Mouse (Mus musculus): ENCODE data around the gene Ackr4.

Ackr4 gene

GRCm38 (mm10) chr9:104040362-104040761, 86.4 kb downstream of the Ackr4 start, which contains the start of gene Gm28305:
Gm28305 (plus strand) TSS chr9:104040662.
- no peak for DNase-seq (ENCODE audit: low spot score)

DNA sequence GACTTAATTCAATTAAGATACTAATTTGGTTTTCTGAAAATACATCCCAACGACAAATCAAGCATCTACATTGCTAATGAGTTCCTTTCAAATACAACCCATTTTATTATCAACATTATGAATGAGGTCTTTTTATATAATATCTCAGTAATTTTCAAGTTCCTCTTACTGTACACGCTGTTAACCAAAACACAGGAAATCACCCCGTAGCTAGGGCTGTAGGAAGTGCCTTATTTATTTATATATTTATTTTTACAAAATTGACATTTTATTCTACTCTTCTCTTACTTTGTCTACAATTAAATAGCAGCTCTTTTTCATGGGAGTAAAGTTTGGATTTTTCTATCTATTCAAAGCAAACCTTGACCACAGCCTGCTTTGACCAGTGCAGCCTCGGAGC, 87.0 kb downstream of the Ackr4 start:
- no peak for DNase-seq (ENCODE audit: low spot score)

GRCm38 (mm10) chr9:104039031-104039695, 87.6 kb downstream of the Ackr4 start:
- no peak for DNase-seq (ENCODE audit: low spot score)

GRCm38 (mm10) chr9:104038266-104038665, 88.5 kb downstream of the Ackr4 start:
- DNase-seq (ENCODE audit: low spot score), result no peak

DNA sequence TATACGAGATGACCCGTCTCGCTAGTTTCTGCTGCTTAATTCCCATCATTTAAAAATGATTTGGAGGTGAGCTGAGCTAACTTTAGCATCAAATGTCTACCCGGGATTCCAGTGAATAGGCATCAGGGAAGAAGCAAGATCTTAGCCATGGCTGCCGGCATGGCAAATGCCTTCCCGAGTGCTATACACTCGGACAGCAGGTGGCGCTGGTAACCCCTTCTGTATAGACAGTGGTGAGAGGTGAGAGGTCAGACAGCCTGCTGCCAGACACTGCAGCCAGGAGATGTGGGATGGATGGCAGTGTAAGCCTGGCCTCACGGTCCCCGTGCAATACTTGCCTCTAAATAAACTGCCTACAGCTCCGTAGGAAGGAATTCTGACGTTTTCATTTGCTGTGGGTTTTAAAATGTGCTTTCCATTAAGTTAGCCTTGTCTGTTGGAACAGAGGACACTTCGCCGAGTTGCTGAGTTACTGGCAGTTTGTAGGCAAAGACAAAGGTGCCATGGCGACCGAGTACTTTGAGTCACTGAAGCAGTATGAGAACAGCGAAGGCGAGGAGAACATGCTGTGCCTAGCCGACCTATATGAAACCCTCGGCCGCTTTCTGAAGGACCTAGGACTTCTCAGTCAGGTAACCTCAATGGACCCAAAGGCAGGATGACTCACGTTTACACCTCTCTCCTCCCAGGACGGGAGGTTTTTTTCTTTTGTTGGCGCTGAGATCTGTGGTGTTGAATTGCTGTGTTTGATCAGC, 91.3 kb downstream of the Ackr4 start:
- DNase-seq (ENCODE audit: low spot score), result peak; percentile 51

DNA sequence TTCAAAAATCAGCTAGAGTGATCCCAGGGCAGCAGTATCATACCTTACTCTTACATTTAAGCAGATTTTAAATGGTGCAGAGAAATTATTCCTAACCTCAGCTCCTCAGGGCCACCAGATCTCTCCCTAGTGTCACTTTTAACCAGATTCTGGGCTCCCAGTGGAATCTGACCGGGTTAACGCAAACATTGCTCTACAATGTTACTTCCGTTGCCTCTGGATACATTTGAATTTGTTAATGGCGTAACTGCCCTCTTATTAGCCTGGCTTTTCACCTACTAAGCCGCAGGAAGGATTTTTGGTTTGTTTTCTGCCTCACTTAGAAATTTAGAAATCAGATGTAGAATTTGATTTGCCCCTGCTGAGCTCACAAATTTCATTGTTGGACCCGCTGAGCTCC, 92.0 kb downstream of the Ackr4 start:
- DNase-seq (ENCODE audit: low spot score), result no peak

DNA sequence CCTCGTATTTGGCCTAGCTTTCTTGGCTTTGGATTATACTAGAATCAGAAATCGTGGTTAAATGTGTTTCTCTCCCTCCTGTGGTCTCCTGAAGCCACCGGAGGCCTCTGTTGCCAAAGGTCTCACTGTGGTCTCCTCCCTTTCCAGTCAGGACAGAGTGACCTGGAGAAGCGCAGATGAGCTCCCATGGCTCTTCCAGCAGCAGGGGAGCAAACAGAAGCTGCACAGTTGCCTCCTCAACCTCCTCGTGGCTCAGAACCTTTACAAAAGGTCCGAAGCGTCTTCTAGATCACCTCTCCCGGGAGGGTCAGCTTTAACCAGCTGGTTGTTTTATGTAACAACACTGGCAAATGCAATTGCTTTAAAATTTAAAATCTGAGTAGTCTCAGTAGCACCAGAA, 92.5 kb downstream of the Ackr4 start:
- no peak for DNase-seq (ENCODE audit: low spot score)
